Mouse (Mus musculus): ENCODE data around the gene Maz. TPM values are rescaled to one million over a fixed set of nuclear protein-coding genes. Genes with fewer than 3 reads are reported as not detected.

Gene Maz
- 76.8 and 314 TPM in 2 replicates for polyA plus RNA-seq (2012; rRNA removed)

DNA sequence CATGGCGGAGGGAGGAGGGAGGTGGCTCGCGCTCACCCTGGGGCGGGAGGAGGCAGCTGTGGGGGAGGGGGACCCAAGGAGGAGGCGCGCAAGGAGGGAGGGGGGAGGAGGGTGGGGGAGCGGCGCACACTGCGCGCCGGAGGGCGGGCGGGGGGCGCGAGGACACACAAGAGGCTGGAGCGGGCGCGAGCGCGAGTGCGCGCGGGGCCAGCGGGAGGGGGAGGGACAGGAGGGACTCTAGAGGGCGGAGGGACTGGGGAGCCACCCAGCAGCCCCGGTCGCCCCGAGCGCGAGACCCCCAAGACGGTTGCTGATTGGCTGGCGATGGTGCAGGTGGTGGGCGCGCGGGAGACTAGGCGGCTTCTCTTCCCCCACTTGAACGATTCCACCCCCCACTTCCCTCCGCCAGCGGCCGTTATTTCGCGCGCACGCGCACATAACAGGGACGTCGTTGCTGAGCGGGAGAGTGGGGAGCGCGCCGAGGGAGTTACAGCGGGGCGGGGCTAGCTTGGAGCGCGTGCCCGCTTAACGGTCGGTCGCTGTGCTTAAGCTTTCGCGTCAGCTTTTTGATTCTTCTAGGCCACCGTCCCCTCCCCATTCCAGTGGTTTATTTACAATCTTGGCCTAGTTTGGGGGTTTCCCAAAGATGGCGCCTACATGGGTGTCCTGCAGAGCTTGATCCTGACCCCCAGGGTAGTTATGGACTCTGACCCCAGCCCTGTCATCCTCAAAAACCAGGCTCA lies at the start of gene Maz:
TSS of gene Maz (minus strand) at position 54 of the 743 bp plus-strand sequence.

DNA sequence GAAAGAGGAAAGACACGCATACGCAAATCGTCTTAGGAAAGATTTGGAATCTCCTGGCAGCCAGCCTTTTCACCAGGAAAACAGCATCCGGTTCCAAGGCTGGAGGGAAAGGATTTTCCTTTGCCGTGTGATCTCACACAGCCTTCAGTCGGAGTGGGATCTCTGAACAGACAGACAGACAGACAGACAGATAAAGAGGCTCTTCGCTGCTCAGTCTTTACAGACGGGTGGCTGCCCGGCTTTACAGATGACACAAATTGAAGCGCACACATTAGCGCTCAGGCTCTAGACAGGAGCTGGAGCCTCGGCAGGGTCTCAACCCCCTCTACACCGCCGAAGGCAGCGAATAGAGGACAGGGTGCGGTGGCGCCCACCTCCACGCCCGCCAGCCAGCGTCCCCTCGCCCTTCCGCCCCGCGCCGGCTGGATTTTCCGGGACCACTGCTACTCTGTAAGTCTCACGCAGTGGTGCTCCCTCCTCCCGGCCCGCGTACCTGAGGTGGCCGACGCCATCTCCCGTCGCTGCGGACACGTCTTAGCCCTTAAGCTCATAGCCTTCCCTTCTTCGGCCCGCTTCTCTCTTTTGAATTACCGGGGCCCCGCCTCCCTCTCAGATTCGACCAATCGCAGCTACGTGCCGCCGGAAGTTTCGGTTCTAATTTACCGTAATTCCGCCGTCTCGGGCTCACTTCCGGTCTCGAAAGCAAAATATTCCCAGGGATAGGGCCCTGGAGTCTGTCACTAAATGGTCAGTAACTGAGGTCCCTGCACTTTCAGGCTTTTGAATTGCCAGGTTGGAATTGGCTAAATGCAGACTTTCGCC lies 15.2 kb upstream of the Maz start, which contains the start of gene Kif22:
TSS of gene Kif22 (minus strand) at position 621 of the 822 bp plus-strand sequence.

DNA sequence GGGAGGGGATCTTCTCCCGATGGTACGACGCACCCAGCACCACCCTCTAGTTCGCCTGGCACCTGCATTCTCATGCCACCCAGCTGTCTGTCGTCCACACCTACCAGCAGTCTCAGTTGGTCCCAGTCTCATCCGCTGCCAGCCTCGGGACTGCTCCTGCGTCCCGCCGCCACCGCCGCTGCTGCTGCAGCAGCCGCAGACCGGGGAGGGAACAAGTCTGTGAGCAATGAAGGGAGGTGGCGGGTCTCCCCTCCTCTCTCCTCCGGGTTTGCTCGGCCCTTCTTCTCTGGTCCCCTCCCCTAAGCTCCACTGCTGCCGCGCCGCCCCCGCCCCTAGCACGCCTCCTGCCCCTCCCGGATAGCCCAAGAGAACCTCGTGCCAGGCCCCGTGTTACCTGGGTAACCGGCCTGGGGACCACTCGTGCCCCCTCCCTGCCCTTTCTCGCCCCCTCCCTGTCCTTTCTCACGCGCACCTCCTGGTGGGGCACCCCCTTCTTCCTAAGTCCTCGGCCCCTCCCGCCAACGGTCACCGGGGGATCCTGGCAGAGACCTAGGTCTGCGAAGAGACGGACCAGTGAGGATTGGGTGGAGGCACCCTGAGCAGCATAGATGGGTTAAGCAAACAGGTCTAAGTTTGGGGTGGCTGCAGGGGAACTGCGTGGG lies 5.8 kb downstream of the Maz start, which contains the start of the genes Gm42742 and Prrt2:
TSS of gene Gm42742 (minus strand) at position 197 of the 662 bp plus-strand sequence.
TSS of gene Prrt2 (minus strand) at position 311 of the 662 bp plus-strand sequence.

GRCm38 (mm10) chr7:127016971-127017949 lies 9.6 kb downstream of the Maz start, which contains the start of gene Pagr1a:
Gene Pagr1a, minus strand, starts transcription at chr7:127017352.

GRCm38 (mm10) chr7:127016481-127016485 lies 10.6 kb downstream of the Maz start, which contains the start of gene Pagr1b:
Gene Pagr1b, minus strand, starts transcription at chr7:127016484.

DNA sequence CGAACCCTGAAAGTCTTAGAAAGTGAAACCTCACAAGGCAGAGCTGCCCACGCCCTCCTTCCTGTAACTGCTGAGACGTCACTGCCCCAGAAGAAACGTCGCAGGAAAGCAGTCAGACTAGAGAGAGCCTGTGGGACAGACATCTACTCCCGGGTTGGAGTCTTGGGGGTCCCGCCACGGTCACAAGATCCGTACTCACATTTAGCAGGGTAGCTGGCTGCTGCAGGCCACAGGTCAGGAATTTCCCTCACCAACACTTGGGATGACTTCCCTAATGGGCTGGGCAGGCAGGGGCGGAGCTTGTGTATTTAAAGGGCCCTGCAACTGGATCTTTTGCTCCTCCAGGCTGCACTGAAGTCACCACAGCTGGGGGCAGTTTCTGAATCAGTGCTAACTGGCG lies 12.5 kb downstream of the Maz start, which contains the start of gene Mvp:
TSS of gene Mvp (minus strand) at position 302 of the 400 bp plus-strand sequence.

GRCm38 (mm10) chr7:126975950-126976866 lies 50.6 kb downstream of the Maz start, which contains the start of gene Cdiptos:
Gene Cdiptos, minus strand, starts transcription at chr7:126976098.

DNA sequence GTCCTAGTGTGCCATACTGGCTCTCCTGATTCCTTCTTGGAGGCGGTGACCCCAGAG lies 51.1 kb downstream of the Maz start, which contains the start of gene Cdipt:
TSS of gene Cdipt (plus strand) at position 22 of the 57 bp plus-strand sequence.

Other genes with a start within 250 kb of the Maz start
- 2.0 and 2.5 TPM in 2 replicates for gene Tbx6, start 245.6 kb downstream of the Maz start, polyA plus RNA-seq (2012; rRNA removed)
- gene Ppp4c, start 234.5 kb downstream of the Maz start, polyA plus RNA-seq (2012; rRNA removed), result 74.8 and 85.0 TPM in 2 replicates
- gene Fam57b, start 229.4 kb downstream of the Maz start, polyA plus RNA-seq (2012; rRNA removed), result 3.8 and 6.7 TPM in 2 replicates
- gene 4930451I11Rik, start 195.4 kb downstream of the Maz start, polyA plus RNA-seq (2012; rRNA removed), result not detected in 2 replicates
- gene Doc2a, start 179.6 kb downstream of the Maz start, polyA plus RNA-seq (2012; rRNA removed), result 0.08 TPM in 1 of 2 replicates, not detected in the other
- 2.2 and 2.3 TPM in 2 replicates for gene Hirip3, start 165.1 kb downstream of the Maz start, polyA plus RNA-seq (2012; rRNA removed)
- gene Ino80e, start 164.7 kb downstream of the Maz start, polyA plus RNA-seq (2012; rRNA removed), result 26.9 and 34.5 TPM in 2 replicates
- gene Taok2, start 142.3 kb downstream of the Maz start, polyA plus RNA-seq (2012; rRNA removed), result 47.4 and 49.6 TPM in 2 replicates
- 97.1 and 106 TPM in 2 replicates for gene Tmem219, start 104.1 kb downstream of the Maz start, polyA plus RNA-seq (2012; rRNA removed)
- gene Kctd13, start 98.2 kb downstream of the Maz start, polyA plus RNA-seq (2012; rRNA removed), result 7.3 and 9.2 TPM in 2 replicates
- gene Asphd1, start 77.5 kb downstream of the Maz start, polyA plus RNA-seq (2012; rRNA removed), result 0.21 and 0.94 TPM in 2 replicates
- gene Sez6l2, start 76.5 kb downstream of the Maz start, polyA plus RNA-seq (2012; rRNA removed), result 1.9 and 2.3 TPM in 2 replicates
- gene Cdipt, start 51.1 kb downstream of the Maz start, polyA plus RNA-seq (2012; rRNA removed), result 150 and 159 TPM in 2 replicates
- gene Cdiptos, start 50.9 kb downstream of the Maz start, polyA plus RNA-seq (2012; rRNA removed), result 0.08 TPM in 1 of 2 replicates, not detected in the other
- 67.5 and 90.5 TPM in 2 replicates for gene Mvp, start 12.4 kb downstream of the Maz start, polyA plus RNA-seq (2012; rRNA removed)
- gene Pagr1b, start 10.6 kb downstream of the Maz start, polyA plus RNA-seq (2012; rRNA removed), result 0.94 TPM in 1 of 2 replicates, not detected in the other
- gene Pagr1a, start 9.7 kb downstream of the Maz start, polyA plus RNA-seq (2012; rRNA removed), result 8.5 TPM in 1 of 2 replicates, not detected in the other
- gene Gm42742, start 5.9 kb downstream of the Maz start, polyA plus RNA-seq (2012; rRNA removed), result 1.6 and 8.9 TPM in 2 replicates
- gene Prrt2, start 5.8 kb downstream of the Maz start, polyA plus RNA-seq (2012; rRNA removed), result 2.3 and 4.8 TPM in 2 replicates
- 1.9 and 2.3 TPM in 2 replicates for gene Kif22, start 15.4 kb upstream of the Maz start, polyA plus RNA-seq (2012; rRNA removed)
- 23.7 and 38.0 TPM in 2 replicates for gene Zg16, start 60.3 kb upstream of the Maz start, polyA plus RNA-seq (2012; rRNA removed)
- 13.6 and 14.9 TPM in 2 replicates for gene AI467606, start 64.3 kb upstream of the Maz start, polyA plus RNA-seq (2012; rRNA removed)
- gene Qprt, start 95.2 kb upstream of the Maz start, polyA plus RNA-seq (2012; rRNA removed), result 0.27 and 0.47 TPM in 2 replicates
- gene Spn, start 110.8 kb upstream of the Maz start, polyA plus RNA-seq (2012; rRNA removed), result 0.67 and 0.77 TPM in 2 replicates
- gene Cd2bp2, start 169.0 kb upstream of the Maz start, polyA plus RNA-seq (2012; rRNA removed), result 5.5 and 6.6 TPM in 2 replicates
- 20.0 and 23.0 TPM in 2 replicates for gene Tbc1d10b, start 181.4 kb upstream of the Maz start, polyA plus RNA-seq (2012; rRNA removed)
- 11.3 and 23.7 TPM in 2 replicates for gene Mylpf, start 181.9 kb upstream of the Maz start, polyA plus RNA-seq (2012; rRNA removed)
- 5.6 and 6.3 TPM in 2 replicates for gene Zfp553, start 206.0 kb upstream of the Maz start, polyA plus RNA-seq (2012; rRNA removed)
- gene Sept1, start 206.1 kb upstream of the Maz start, polyA plus RNA-seq (2012; rRNA removed), result 4.9 and 7.9 TPM in 2 replicates
- gene Zfp771, start 217.2 kb upstream of the Maz start, polyA plus RNA-seq (2012; rRNA removed), result 57.0 and 157 TPM in 2 replicates
- 31.4 and 39.4 TPM in 2 replicates for gene Dctpp1, start 233.7 kb upstream of the Maz start, polyA plus RNA-seq (2012; rRNA removed)
- 9.4 and 16.9 TPM in 2 replicates for gene Sephs2, start 247.0 kb upstream of the Maz start, polyA plus RNA-seq (2012; rRNA removed)

Data from stomach, adult 2 months (tissue).